Mouse (Mus musculus) kidney, embryonic 15.5 days (tissue): ENCODE data around the gene Arf1. TPM values are rescaled to one million over a fixed set of nuclear protein-coding genes. Genes with fewer than 3 reads are reported as not detected.

Experiments
- ATAC-seq: fragments of 200-750 bp; cut with Nextera tagmentation; replicated peaks from 2 replicates; pipeline ENCODE4 v1.8.0; 2017; ENCODE audit warnings: moderate TSS enrichment; ENCODE audit not compliant: low FRiP score
- H3K27ac ChIP-seq: fragments of 300-500 bp; sonication (generic); 2 replicates; pipeline ENCODE4 v1.5.1; 2015; ENCODE audit warnings: mild to moderate bottlenecking, inconsistent platforms
- H3K27me3 ChIP-seq: fragments of 300-500 bp; sonication (generic); 2 replicates; pipeline ENCODE4 v1.6.1; 2015; ENCODE audit warnings: inconsistent platforms
- H3K36me3 ChIP-seq: fragments of 300-500 bp; sonication (generic); 2 replicates; pipeline ENCODE4 v1.6.1; 2015; ENCODE audit warnings: inconsistent platforms
- H3K4me1 ChIP-seq: fragments of 300-500 bp; sonication (generic); 2 replicates; pipeline ENCODE4 v1.6.1; 2015; ENCODE audit warnings: inconsistent platforms
- H3K4me2 ChIP-seq: fragments of 300-500 bp; sonication (generic); 2 replicates; pipeline ENCODE4 v1.6.1; 2015; ENCODE audit warnings: moderate library complexity, mild to moderate bottlenecking, inconsistent platforms
- H3K4me3 ChIP-seq: fragments of 300-500 bp; sonication (generic); replicated peaks from 2 replicates; pipeline ENCODE4 v1.5.1; 2015; ENCODE audit warnings: mild to moderate bottlenecking, inconsistent platforms
- H3K9ac ChIP-seq: fragments of 300-500 bp; sonication (generic); 2 replicates; pipeline ENCODE4 v1.6.1; 2015; ENCODE audit warnings: mild to moderate bottlenecking, inconsistent platforms
- H3K9me3 ChIP-seq: fragments of 300-500 bp; sonication (generic); replicated peaks from 2 replicates; pipeline ENCODE4 v1.6.1; 2016; ENCODE audit warnings: inconsistent platforms
- WGBS: fragments of 180-500 bp; shearing (Covaris S2); methylation state at CpG from one replicate; pipeline ENCODE4 v1.1.7; 2015; ENCODE audit warnings: mixed read lengths; 5-methylcytosine and 5-hydroxymethylcytosine counted together
- polyA plus RNA-seq: library from polyadenylated mRNA; unstranded; fragments of >200 nt; fragmentation: Nextera tagmentation; extraction: Ambion mirVana; gene quantifications from 2 replicates; pipeline ENCODE4 v1.2.1, GENCODE M21; 2015

The Arf1 gene
- 700 and 709 TPM in 2 replicates for polyA plus RNA-seq

- peak; percentile 97 for ATAC-seq
- Histone ChIP-seq H3K27ac (peak within 1 kb of the TSS; percentile 98), H3K36me3 (peaks cover 7% of the 10 kb centered on the region), H3K27me3 (no peaks in the 10 kb centered on the region), H3K9me3 (no peaks in the 10 kb centered on the region), H3K4me3 (peak within 1 kb of the TSS; percentile 96), H3K4me1 (peaks cover 36% of the 10 kb centered on the region), H3K9ac (peak within 1 kb of the TSS; percentile 100), H3K4me2 (peak within 1 kb of the TSS; percentile 72)
- 4% methylated on average over 59 of the region's 59 CpGs for WGBS
These were observed at the start of gene Arf1 for GRCm38 (mm10) chr11:59228122-59228953. Gene Arf1, minus strand, starts transcription at chr11:59228270.

GRCm38 (mm10) chr11:59276877-59277276 lies 48.8 kb upstream of the Arf1 start:
- no peaks in the 10 kb centered on the region for H3K36me3 ChIP-seq
- no peak overlapping the region for H3K4me3 ChIP-seq
- peaks cover 28% of the 10 kb centered on the region for H3K27me3 ChIP-seq
- no peak for ATAC-seq
- no peak overlapping the region for H3K9ac ChIP-seq
- H3K9me3 ChIP-seq = no peaks in the 10 kb centered on the region
- 27% methylated on average over 2 of the region's 2 CpGs for WGBS
- no peak overlapping the region for H3K4me2 ChIP-seq
- no peaks in the 10 kb centered on the region for H3K4me1 ChIP-seq
- no peak overlapping the region for H3K27ac ChIP-seq

GRCm38 (mm10) chr11:59274184-59274583 lies 46.1 kb upstream of the Arf1 start:
- Histone ChIP-seq H3K4me1 (no peaks in the 10 kb centered on the region), H3K4me2 (no peak overlapping the region), H3K27ac (no peak overlapping the region), H3K9me3 (no peaks in the 10 kb centered on the region), H3K36me3 (no peaks in the 10 kb centered on the region), H3K27me3 (peaks cover 15% of the 10 kb centered on the region), H3K9ac (no peak overlapping the region), H3K4me3 (no peak overlapping the region)
- WGBS = 91% methylated on average over 3 of the region's 3 CpGs
- ATAC-seq = no peak

- Histone ChIP-seq H3K9ac (no peak overlapping the region), H3K4me2 (no peak overlapping the region), H3K9me3 (no peaks in the 10 kb centered on the region), H3K27ac (no peak overlapping the region), H3K27me3 (peaks cover 56% of the 10 kb centered on the region), H3K36me3 (no peaks in the 10 kb centered on the region), H3K4me3 (no peak overlapping the region), H3K4me1 (peaks cover 15% of the 10 kb centered on the region)
- no peak for ATAC-seq
- WGBS = 50% methylated on average over 6 of the region's 6 CpGs
These were observed 38.7 kb upstream of the Arf1 start for GRCm38 (mm10) chr11:59266727-59267126.

GRCm38 (mm10) chr11:59265154-59265813 lies 37.2 kb upstream of the Arf1 start:
- Histone ChIP-seq H3K27me3 (peaks cover 56% of the 10 kb centered on the region), H3K4me3 (no peak overlapping the region), H3K9me3 (no peaks in the 10 kb centered on the region), H3K9ac (no peak overlapping the region), H3K36me3 (no peaks in the 10 kb centered on the region), H3K27ac (no peak overlapping the region), H3K4me2 (no peak overlapping the region), H3K4me1 (peaks cover 15% of the 10 kb centered on the region)
- WGBS = 56% methylated on average over 8 of the region's 8 CpGs
- no peak for ATAC-seq

GRCm38 (mm10) chr11:59264593-59264992 lies 36.5 kb upstream of the Arf1 start:
- H3K4me1 ChIP-seq = peaks cover 15% of the 10 kb centered on the region
- H3K27me3 ChIP-seq = peaks cover 56% of the 10 kb centered on the region
- H3K36me3 ChIP-seq = no peaks in the 10 kb centered on the region
- no peak overlapping the region for H3K27ac ChIP-seq
- H3K9me3 ChIP-seq = no peaks in the 10 kb centered on the region
- 4% methylated on average over 8 of the region's 8 CpGs for WGBS
- ATAC-seq = no peak
- peak overlapping the region; percentile 90 for H3K4me2 ChIP-seq
- H3K9ac ChIP-seq = peak overlapping the region; percentile 47
- H3K4me3 ChIP-seq = peak overlapping the region; percentile 56

GRCm38 (mm10) chr11:59263870-59264563 lies 35.9 kb upstream of the Arf1 start:
- peak overlapping the region; percentile 90 for H3K4me2 ChIP-seq
- H3K4me3 ChIP-seq = peak overlapping the region; percentile 56
- peaks cover 56% of the 10 kb centered on the region for H3K27me3 ChIP-seq
- no peaks in the 10 kb centered on the region for H3K36me3 ChIP-seq
- no peak overlapping the region for H3K27ac ChIP-seq
- H3K9me3 ChIP-seq = no peaks in the 10 kb centered on the region
- peaks cover 15% of the 10 kb centered on the region for H3K4me1 ChIP-seq
- peak overlapping the region; percentile 47 for H3K9ac ChIP-seq
- peak; percentile 83 for ATAC-seq
- under 1% methylated on average over 47 of the region's 56 CpGs for WGBS

- Histone ChIP-seq H3K4me3 (no peak overlapping the region), H3K4me1 (peaks cover 15% of the 10 kb centered on the region), H3K9me3 (no peaks in the 10 kb centered on the region), H3K4me2 (no peak overlapping the region), H3K27me3 (peaks cover 54% of the 10 kb centered on the region), H3K27ac (no peak overlapping the region), H3K9ac (no peak overlapping the region), H3K36me3 (no peaks in the 10 kb centered on the region)
- no peak for ATAC-seq
These were observed 34.2 kb upstream of the Arf1 start for GRCm38 (mm10) chr11:59262308-59262707.

- ATAC-seq = 0 out of 2 replicates have a peak, but pooled peaks have one; percentile 40
- Histone ChIP-seq H3K9me3 (no peaks in the 10 kb centered on the region), H3K9ac (no peak overlapping the region), H3K27ac (no peak overlapping the region), H3K36me3 (no peaks in the 10 kb centered on the region), H3K27me3 (peaks cover 39% of the 10 kb centered on the region), H3K4me2 (no peak overlapping the region), H3K4me3 (no peak overlapping the region), H3K4me1 (peaks cover 15% of the 10 kb centered on the region)
- WGBS = 80% methylated on average over 10 of the region's 10 CpGs
These were observed 32.8 kb upstream of the Arf1 start for GRCm38 (mm10) chr11:59260706-59261493.

GRCm38 (mm10) chr11:59259647-59260046 lies 31.6 kb upstream of the Arf1 start:
- H3K36me3 ChIP-seq = no peaks in the 10 kb centered on the region
- H3K27ac ChIP-seq = no peak overlapping the region
- 81% methylated on average over 7 of the region's 7 CpGs for WGBS
- peaks cover 31% of the 10 kb centered on the region for H3K27me3 ChIP-seq
- no peak overlapping the region for H3K4me2 ChIP-seq
- no peak overlapping the region for H3K4me3 ChIP-seq
- no peak overlapping the region for H3K9ac ChIP-seq
- no peak for ATAC-seq
- peaks cover 13% of the 10 kb centered on the region for H3K4me1 ChIP-seq
- H3K9me3 ChIP-seq = no peaks in the 10 kb centered on the region

GRCm38 (mm10) chr11:59248101-59248500 lies 20.0 kb upstream of the Arf1 start:
- peaks cover 17% of the 10 kb centered on the region; the same call in 1 of the 2 replicates for H3K27me3 ChIP-seq
- no peak overlapping the region for H3K27ac ChIP-seq
- H3K4me1 ChIP-seq = no peaks in the 10 kb centered on the region
- no peaks in the 10 kb centered on the region for H3K9me3 ChIP-seq
- H3K36me3 ChIP-seq = no peaks in the 10 kb centered on the region
- no peak overlapping the region for H3K4me3 ChIP-seq
- H3K4me2 ChIP-seq = no peak overlapping the region
- H3K9ac ChIP-seq = no peak overlapping the region
- WGBS = 59% methylated on average over 10 of the region's 10 CpGs
- no peak for ATAC-seq
